Mouse (Mus musculus): Measurements from ENCODE around the gene Rnf41. TPM values are rescaled to one million over a fixed set of nuclear protein-coding genes. Genes with fewer than 3 reads are reported as not detected.

The Rnf41 gene
- polyA plus RNA-seq, 1 experiment from 2014 or later = 32.2 TPM

DNA sequence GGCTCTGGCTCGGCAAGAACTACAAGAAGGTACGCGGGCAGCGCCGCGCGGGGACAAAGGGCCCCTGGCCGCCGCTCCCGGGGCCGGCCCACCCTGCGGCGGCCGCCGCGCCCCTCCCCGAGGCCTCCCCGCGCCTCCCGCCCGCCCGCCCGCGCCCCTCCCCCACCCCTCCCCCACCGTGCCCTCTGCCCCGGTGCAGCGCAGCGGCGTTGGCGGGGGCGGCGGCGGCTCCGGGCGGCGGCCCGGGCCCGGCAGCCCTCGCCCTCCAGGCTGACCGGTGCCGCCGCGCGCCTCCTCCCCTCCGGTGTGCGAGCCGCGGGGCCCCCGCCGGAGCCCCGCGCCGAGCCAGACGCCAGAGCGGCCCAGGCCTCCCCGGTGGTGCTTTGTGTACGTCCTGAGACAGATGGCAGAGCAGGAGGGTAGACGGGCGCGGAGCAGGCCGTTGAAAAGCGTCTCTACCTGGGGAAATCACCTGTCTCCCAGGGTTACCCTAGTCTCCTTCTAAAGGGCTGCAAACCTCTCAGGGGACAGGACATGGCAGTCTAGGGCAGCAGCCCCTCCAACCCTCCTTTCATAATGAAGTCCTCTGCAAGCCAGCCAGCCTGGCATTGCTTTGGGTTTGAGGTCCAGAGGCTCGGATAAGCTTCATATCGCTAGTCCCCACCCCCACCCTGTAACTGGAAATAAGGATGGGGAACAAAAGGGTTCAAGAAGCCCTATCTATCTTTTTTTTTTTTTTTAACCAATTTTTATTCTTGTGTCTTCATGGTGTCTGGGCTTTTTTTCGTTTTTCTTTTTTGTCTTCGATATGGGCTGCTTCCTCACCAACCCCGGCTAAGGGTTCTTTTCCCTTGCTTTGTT is 48.2 kb downstream of the Rnf41 start:
- TF ChIP-seq EP300 (IDR thresholded peaks at IDR 0.05) (no peak), CTCF (IDR thresholded peaks at IDR 0.05) (no peak)
- ATAC-seq (peak; percentile 61), DNase-seq (ENCODE audit: low spot score) (peak; percentile 49)
- H3K9ac ChIP-seq (replicated peaks; ENCODE audit: low read depth) = peak overlapping the region; percentile 76
- H3K4me3 ChIP-seq (ENCODE audit: low read depth, low read length) = peak overlapping the region; percentile 85
- peak overlapping the region; percentile 79 for H3K4me2 ChIP-seq (replicated peaks; ENCODE audit: low read depth, low read length)
- no peaks in the 10 kb centered on the region for H3K27me3 ChIP-seq (replicated peaks; ENCODE audit: insufficient read depth, low read length)
- H3K9me3 ChIP-seq (ENCODE audit: low read length) = no peaks in the 10 kb centered on the region
- H3K36me3 ChIP-seq (ENCODE audit: insufficient read depth, low read length) = peaks cover 19% of the 10 kb centered on the region; the same call in 1 of the 2 replicates
- 2% methylated on average over 15 of the region's 67 CpGs for WGBS
- H3K27ac ChIP-seq (ENCODE audit: low read length) = peak overlapping the region; percentile 93
- 0 out of 2 replicates have a peak, but pooled peaks cover 11% of the 10 kb centered on the region for H3K4me1 ChIP-seq (ENCODE audit: insufficient read depth, low read depth, low read length)

DNA sequence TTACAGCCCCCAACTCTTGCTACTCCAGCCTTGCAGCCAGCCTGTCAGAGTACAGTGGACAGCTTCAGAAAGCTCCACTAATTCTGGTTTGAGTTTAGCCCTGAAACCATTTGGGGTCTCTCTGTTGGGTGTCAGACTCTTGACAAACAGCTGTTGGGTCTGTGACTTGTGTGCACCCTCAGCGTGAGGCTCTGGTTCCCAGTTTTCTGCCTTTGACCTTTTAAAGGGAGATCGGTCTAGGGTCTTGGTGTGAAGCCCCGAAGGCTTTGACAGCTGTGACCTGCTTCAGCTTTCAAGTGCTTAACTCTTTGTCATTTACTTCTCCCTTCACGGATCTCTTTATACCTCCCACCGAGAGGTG is 48.8 kb downstream of the Rnf41 start:
- ATAC-seq = no peak
- H3K4me2 ChIP-seq (replicated peaks; ENCODE audit: low read depth, low read length) = peak overlapping the region; percentile 79
- no peak for DNase-seq (ENCODE audit: low spot score)
- H3K9me3 ChIP-seq (ENCODE audit: low read length) = no peaks in the 10 kb centered on the region
- H3K27me3 ChIP-seq (replicated peaks; ENCODE audit: insufficient read depth, low read length) = no peaks in the 10 kb centered on the region
- no peak overlapping the region for H3K27ac ChIP-seq (ENCODE audit: low read length)
- H3K4me3 ChIP-seq (ENCODE audit: low read depth, low read length) = peak overlapping the region; percentile 85
- H3K9ac ChIP-seq (replicated peaks; ENCODE audit: low read depth) = peak overlapping the region; percentile 76; the same call in 1 of the 2 replicates
- H3K36me3 ChIP-seq (ENCODE audit: insufficient read depth, low read length) = peaks cover 23% of the 10 kb centered on the region; the same call in 1 of the 2 replicates
- 0 out of 2 replicates have a peak, but pooled peaks cover 11% of the 10 kb centered on the region for H3K4me1 ChIP-seq (ENCODE audit: insufficient read depth, low read depth, low read length)
- TF ChIP-seq EP300 (IDR thresholded peaks at IDR 0.05) = no peak
- TF ChIP-seq CTCF (IDR thresholded peaks at IDR 0.05) = no peak
- 3% methylated on average over 5 of the region's 5 CpGs for WGBS

DNA sequence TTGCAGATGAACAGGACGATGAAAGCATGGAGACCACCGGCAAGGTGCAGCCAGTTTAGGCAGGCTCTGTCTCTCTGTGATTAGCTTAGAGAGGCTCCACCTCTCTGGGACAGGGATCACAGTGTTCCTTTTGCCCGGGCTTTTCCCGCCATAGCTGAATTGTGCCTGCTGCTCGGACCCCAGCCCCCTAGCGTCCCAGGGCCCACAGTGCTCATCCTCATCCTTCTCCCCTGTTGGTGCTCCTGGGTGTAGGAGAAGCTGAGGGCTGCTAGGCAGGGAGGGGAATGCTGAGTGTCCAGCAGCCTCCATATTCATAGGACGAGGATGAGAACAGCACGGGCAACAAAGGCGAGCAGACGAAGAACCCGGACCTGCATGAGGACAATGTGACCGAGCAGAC is 62.9 kb downstream of the Rnf41 start:
- no peak overlapping the region for H3K27ac ChIP-seq (ENCODE audit: low read length)
- no peaks in the 10 kb centered on the region for H3K9me3 ChIP-seq (ENCODE audit: low read length)
- no peak overlapping the region for H3K4me3 ChIP-seq (ENCODE audit: low read depth, low read length)
- H3K36me3 ChIP-seq (ENCODE audit: insufficient read depth, low read length) = peaks cover 40% of the 10 kb centered on the region
- no peak overlapping the region for H3K9ac ChIP-seq (replicated peaks; ENCODE audit: low read depth)
- H3K4me1 ChIP-seq (ENCODE audit: insufficient read depth, low read depth, low read length) = no peaks in the 10 kb centered on the region
- no peaks in the 10 kb centered on the region for H3K27me3 ChIP-seq (replicated peaks; ENCODE audit: insufficient read depth, low read length)
- no peak for TF ChIP-seq CTCF (IDR thresholded peaks at IDR 0.05)
- no peak for ATAC-seq
- no peak for DNase-seq (ENCODE audit: low spot score)
- no peak overlapping the region for H3K4me2 ChIP-seq (replicated peaks; ENCODE audit: low read depth, low read length)
- WGBS = 84% methylated on average over 11 of the region's 12 CpGs

DNA sequence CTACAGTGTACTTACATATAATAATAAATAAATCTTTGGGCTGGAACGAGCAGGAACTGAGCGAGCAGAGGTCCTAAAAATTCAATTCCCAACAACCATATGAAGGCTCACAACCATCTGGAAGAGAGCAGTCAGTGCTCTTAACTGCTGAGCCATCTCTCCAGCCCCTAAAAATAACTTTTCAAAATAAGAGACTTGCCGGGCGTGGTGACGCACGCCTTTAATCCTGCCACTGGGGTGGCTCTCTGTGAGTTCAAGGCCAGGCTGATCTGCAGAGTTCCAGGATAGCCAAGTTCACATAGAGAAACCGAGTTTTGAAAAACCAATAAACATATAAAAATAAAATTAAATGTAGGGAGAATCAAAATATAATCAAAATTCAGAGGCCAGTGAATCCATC is 74.9 kb downstream of the Rnf41 start:
- no peak overlapping the region for H3K4me3 ChIP-seq (ENCODE audit: low read depth, low read length)
- no peak overlapping the region for H3K4me2 ChIP-seq (replicated peaks; ENCODE audit: low read depth, low read length)
- no peak overlapping the region for H3K9ac ChIP-seq (replicated peaks; ENCODE audit: low read depth)
- no peaks in the 10 kb centered on the region for H3K4me1 ChIP-seq (ENCODE audit: insufficient read depth, low read depth, low read length)
- ATAC-seq (no peak), DNase-seq (ENCODE audit: low spot score) (no peak)
- WGBS = 81% methylated on average over 7 of the region's 7 CpGs
- no peaks in the 10 kb centered on the region for H3K27me3 ChIP-seq (replicated peaks; ENCODE audit: insufficient read depth, low read length)
- no peak for TF ChIP-seq CTCF (IDR thresholded peaks at IDR 0.05)
- no peak for TF ChIP-seq EP300 (IDR thresholded peaks at IDR 0.05)
- H3K9me3 ChIP-seq (ENCODE audit: low read length) = no peaks in the 10 kb centered on the region
- no peak overlapping the region for H3K27ac ChIP-seq (ENCODE audit: low read length)
- peaks cover 55% of the 10 kb centered on the region for H3K36me3 ChIP-seq (ENCODE audit: insufficient read depth, low read length)

DNA sequence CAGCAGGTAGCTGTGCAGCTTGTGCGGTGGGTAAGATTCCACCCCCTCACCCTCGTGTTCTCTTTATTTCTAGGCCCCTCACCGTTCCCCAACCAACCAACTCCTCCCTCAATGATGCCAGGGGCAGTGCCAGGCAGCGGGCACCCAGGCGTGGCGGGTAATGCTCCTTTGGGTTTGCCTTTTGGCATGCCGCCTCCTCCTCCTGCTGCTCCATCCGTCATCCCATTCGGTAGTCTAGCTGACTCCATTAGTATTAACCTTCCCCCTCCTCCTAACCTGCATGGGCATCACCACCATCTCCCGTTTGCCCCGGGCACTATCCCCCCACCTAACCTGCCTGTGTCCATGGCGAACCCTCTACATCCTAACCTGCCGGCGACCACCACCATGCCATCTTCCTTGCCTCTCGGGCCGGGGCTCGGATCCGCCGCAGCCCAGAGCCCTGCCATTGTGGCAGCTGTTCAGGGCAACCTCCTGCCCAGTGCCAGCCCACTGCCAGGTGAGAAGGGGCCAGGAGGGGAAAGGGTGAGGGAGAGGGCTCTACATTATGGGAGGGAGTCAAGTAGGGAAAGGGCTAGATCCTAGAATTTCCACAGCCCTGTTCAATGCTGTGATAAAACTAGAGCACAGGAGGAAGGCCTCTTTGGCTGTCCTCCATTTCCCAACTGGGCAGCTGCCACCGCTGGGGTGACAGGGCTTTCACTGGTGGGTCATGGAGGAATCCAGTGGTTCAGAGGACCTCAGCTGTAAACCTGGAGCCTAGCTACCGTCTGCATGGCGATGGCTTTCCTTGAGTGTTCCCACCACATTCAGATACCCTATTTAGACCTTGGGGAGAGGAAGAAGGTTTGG is 76.6 kb downstream of the Rnf41 start:
- H3K4me2 ChIP-seq (replicated peaks; ENCODE audit: low read depth, low read length) = no peak overlapping the region
- TF ChIP-seq CTCF (IDR thresholded peaks at IDR 0.05) (no peak), EP300 (IDR thresholded peaks at IDR 0.05) (no peak)
- peaks cover 39% of the 10 kb centered on the region for H3K36me3 ChIP-seq (ENCODE audit: insufficient read depth, low read length)
- H3K4me1 ChIP-seq (ENCODE audit: insufficient read depth, low read depth, low read length) = no peaks in the 10 kb centered on the region
- H3K9me3 ChIP-seq (ENCODE audit: low read length) = no peaks in the 10 kb centered on the region
- DNase-seq (ENCODE audit: low spot score) (no peak), ATAC-seq (no peak)
- 88% methylated on average over 22 of the region's 22 CpGs for WGBS
- H3K27me3 ChIP-seq (replicated peaks; ENCODE audit: insufficient read depth, low read length) = no peaks in the 10 kb centered on the region
- H3K27ac ChIP-seq (ENCODE audit: low read length) = no peak overlapping the region
- no peak overlapping the region for H3K9ac ChIP-seq (replicated peaks; ENCODE audit: low read depth)
- no peak overlapping the region for H3K4me3 ChIP-seq (ENCODE audit: low read depth, low read length)

DNA sequence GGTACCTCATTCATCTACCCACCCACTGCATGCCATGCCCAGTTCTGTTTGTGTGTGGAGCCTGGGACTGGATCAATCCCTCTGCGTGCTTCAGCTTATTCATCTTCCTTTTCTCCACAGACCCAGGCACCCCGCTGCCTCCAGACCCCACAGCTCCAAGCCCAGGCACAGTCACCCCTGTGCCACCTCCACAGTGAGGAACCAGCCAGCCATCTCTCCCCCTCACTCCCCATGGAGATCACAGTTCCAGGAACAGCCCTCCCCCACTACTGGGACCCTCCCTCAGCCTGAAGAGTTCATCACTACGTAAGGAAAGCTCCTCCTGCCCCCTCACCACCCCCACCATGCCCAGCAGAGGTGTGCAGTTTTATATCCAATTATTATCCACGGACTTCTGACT is 77.3 kb downstream of the Rnf41 start:
- Histone ChIP-seq H3K4me2 (replicated peaks; ENCODE audit: low read depth, low read length) (no peak overlapping the region), H3K4me3 (ENCODE audit: low read depth, low read length) (no peak overlapping the region), H3K27ac (ENCODE audit: low read length) (no peak overlapping the region), H3K9ac (replicated peaks; ENCODE audit: low read depth) (no peak overlapping the region), H3K4me1 (ENCODE audit: insufficient read depth, low read depth, low read length) (no peaks in the 10 kb centered on the region), H3K27me3 (replicated peaks; ENCODE audit: insufficient read depth, low read length) (no peaks in the 10 kb centered on the region), H3K36me3 (ENCODE audit: insufficient read depth, low read length) (peaks cover 35% of the 10 kb centered on the region), H3K9me3 (ENCODE audit: low read length) (no peaks in the 10 kb centered on the region)
- ATAC-seq (no peak), DNase-seq (ENCODE audit: low spot score) (no peak)
- WGBS = 69% methylated on average over 4 of the region's 4 CpGs
- TF ChIP-seq CTCF (IDR thresholded peaks at IDR 0.05) (no peak), EP300 (IDR thresholded peaks at IDR 0.05) (no peak)
